Mouse (Mus musculus): Measurements from ENCODE around the gene Stard5. TPM values are rescaled to one million over a fixed set of nuclear protein-coding genes. Genes with fewer than 3 reads are reported as not detected.

The Stard5 gene
- polyA plus RNA-seq, 1 experiment = 31.0 TPM

GRCm38 (mm10) chr7:83659159-83660065 is 27.7 kb downstream of the Stard5 start:
- DNase-seq = peak; percentile 74 to 86

GRCm38 (mm10) chr7:83660273-83660691 is 28.5 kb downstream of the Stard5 start:
- TF ChIP-seq CTCF (IDR thresholded peaks at IDR 0.05; ENCODE audit: borderline replicate concordance, insufficient read depth, low read depth, low read length) (no peak), POLR2A (IDR thresholded peaks at IDR 0.05; ENCODE audit: borderline replicate concordance, insufficient read depth, low read length) (no peak)
- Histone ChIP-seq H3K4me3 (replicated peaks; ENCODE audit: insufficient read depth, low read depth, low read length) (no peak overlapping the region), H3K27me3 (ENCODE audit: control insufficient read depth, insufficient read depth, low read length) (no peaks in the 10 kb centered on the region), H3K27ac (ENCODE audit: insufficient read depth, low read length) (no peak overlapping the region), H3K4me1 (ENCODE audit: control insufficient read depth, insufficient read depth, low read length) (peaks cover 43% of the 10 kb centered on the region)
- 44% methylated on average over 11 of the region's 11 CpGs for WGBS
- DNase-seq = peak; percentile 33 to 46

More at GRCm38 (mm10) chr7:83659159-83660065, 27.7 kb downstream of the Stard5 start:
- 67% methylated on average over 9 of the region's 9 CpGs for WGBS
- no peaks in the 10 kb centered on the region for H3K27me3 ChIP-seq (ENCODE audit: control insufficient read depth, insufficient read depth, low read length)
- TF ChIP-seq POLR2A (IDR thresholded peaks at IDR 0.05; ENCODE audit: borderline replicate concordance, insufficient read depth, low read length) = no peak
- no peak for TF ChIP-seq CTCF (IDR thresholded peaks at IDR 0.05; ENCODE audit: borderline replicate concordance, insufficient read depth, low read depth, low read length)
- H3K4me3 ChIP-seq (replicated peaks; ENCODE audit: insufficient read depth, low read depth, low read length) = no peak overlapping the region
- peaks cover 43% of the 10 kb centered on the region for H3K4me1 ChIP-seq (ENCODE audit: control insufficient read depth, insufficient read depth, low read length)
- peak overlapping the region; percentile 32 for H3K27ac ChIP-seq (ENCODE audit: insufficient read depth, low read length)

GRCm38 (mm10) chr7:83661031-83661430 is 29.3 kb downstream of the Stard5 start:
- Histone ChIP-seq H3K4me1 (ENCODE audit: control insufficient read depth, insufficient read depth, low read length) (peaks cover 43% of the 10 kb centered on the region), H3K27me3 (ENCODE audit: control insufficient read depth, insufficient read depth, low read length) (no peaks in the 10 kb centered on the region), H3K27ac (ENCODE audit: insufficient read depth, low read length) (0 out of 2 replicates have a peak overlapping the region, but pooled peaks have one; percentile 40), H3K4me3 (replicated peaks; ENCODE audit: insufficient read depth, low read depth, low read length) (no peak overlapping the region)
- 68% methylated on average over 10 of the region's 10 CpGs for WGBS
- peak in 1 of 2 experiments; percentile 24 for DNase-seq
- no peak for TF ChIP-seq CTCF (IDR thresholded peaks at IDR 0.05; ENCODE audit: borderline replicate concordance, insufficient read depth, low read depth, low read length)
- no peak for TF ChIP-seq POLR2A (IDR thresholded peaks at IDR 0.05; ENCODE audit: borderline replicate concordance, insufficient read depth, low read length)

GRCm38 (mm10) chr7:83661763-83662162 is 30.0 kb downstream of the Stard5 start:
- Histone ChIP-seq H3K27me3 (ENCODE audit: control insufficient read depth, insufficient read depth, low read length) (no peaks in the 10 kb centered on the region), H3K4me3 (replicated peaks; ENCODE audit: insufficient read depth, low read depth, low read length) (no peak overlapping the region), H3K27ac (ENCODE audit: insufficient read depth, low read length) (no peak overlapping the region), H3K4me1 (ENCODE audit: control insufficient read depth, insufficient read depth, low read length) (peaks cover 43% of the 10 kb centered on the region)
- no peak for TF ChIP-seq POLR2A (IDR thresholded peaks at IDR 0.05; ENCODE audit: borderline replicate concordance, insufficient read depth, low read length)
- no peak for TF ChIP-seq CTCF (IDR thresholded peaks at IDR 0.05; ENCODE audit: borderline replicate concordance, insufficient read depth, low read depth, low read length)
- no peak for DNase-seq
- WGBS = 97% methylated on average over 3 of the region's 3 CpGs

GRCm38 (mm10) chr7:83662711-83663375 is 31.1 kb downstream of the Stard5 start:
- Histone ChIP-seq H3K27ac (ENCODE audit: insufficient read depth, low read length) (no peak overlapping the region), H3K4me1 (ENCODE audit: control insufficient read depth, insufficient read depth, low read length) (peaks cover 47% of the 10 kb centered on the region), H3K4me3 (replicated peaks; ENCODE audit: insufficient read depth, low read depth, low read length) (no peak overlapping the region), H3K27me3 (ENCODE audit: control insufficient read depth, insufficient read depth, low read length) (no peaks in the 10 kb centered on the region)
- 10% methylated on average over 6 of the region's 6 CpGs for WGBS
- TF ChIP-seq CTCF (IDR thresholded peaks at IDR 0.05; ENCODE audit: borderline replicate concordance, insufficient read depth, low read depth, low read length) (no peak), POLR2A (IDR thresholded peaks at IDR 0.05; ENCODE audit: borderline replicate concordance, insufficient read depth, low read length) (no peak)
- peak; percentile 51 to 77 for DNase-seq

GRCm38 (mm10) chr7:83666087-83666595 is 34.4 kb downstream of the Stard5 start:
- H3K27ac ChIP-seq (ENCODE audit: insufficient read depth, low read length) = no peak overlapping the region
- no peak overlapping the region for H3K4me3 ChIP-seq (replicated peaks; ENCODE audit: insufficient read depth, low read depth, low read length)
- no peak for DNase-seq
- no peak for TF ChIP-seq POLR2A (IDR thresholded peaks at IDR 0.05; ENCODE audit: borderline replicate concordance, insufficient read depth, low read length)
- H3K4me1 ChIP-seq (ENCODE audit: control insufficient read depth, insufficient read depth, low read length) = peaks cover 40% of the 10 kb centered on the region
- WGBS = 84% methylated on average over 4 of the region's 4 CpGs
- no peaks in the 10 kb centered on the region for H3K27me3 ChIP-seq (ENCODE audit: control insufficient read depth, insufficient read depth, low read length)

- TF ChIP-seq CTCF (IDR thresholded peaks at IDR 0.05; ENCODE audit: borderline replicate concordance, insufficient read depth, low read depth, low read length) (no peak), POLR2A (IDR thresholded peaks at IDR 0.05; ENCODE audit: borderline replicate concordance, insufficient read depth, low read length) (no peak)
- Histone ChIP-seq H3K27ac (ENCODE audit: insufficient read depth, low read length) (no peak overlapping the region), H3K4me1 (ENCODE audit: control insufficient read depth, insufficient read depth, low read length) (peaks cover 27% of the 10 kb centered on the region), H3K27me3 (ENCODE audit: control insufficient read depth, insufficient read depth, low read length) (no peaks in the 10 kb centered on the region), H3K4me3 (replicated peaks; ENCODE audit: insufficient read depth, low read depth, low read length) (no peak overlapping the region)
- WGBS = 72% methylated on average over 5 of the region's 5 CpGs
- DNase-seq = peak in 1 of 2 experiments; percentile 6
These were observed 36.3 kb downstream of the Stard5 start for GRCm38 (mm10) chr7:83667936-83668645.

Data from cerebellum, adult 2 months (tissue).